Mouse (Mus musculus) cerebellum, adult (tissue): ENCODE data around the gene Smoc2.

Experiments
- ATAC-seq: cut with Nextera tagmentation; 2 replicates; pipeline ENCODE4 v1.9.2; 2017; ENCODE audit warnings: mild to moderate bottlenecking, moderate library complexity, mixed read lengths; ENCODE audit not compliant: insufficient number of reproducible peaks, low FRiP score, low TSS enrichment

Gene Smoc2

DNA sequence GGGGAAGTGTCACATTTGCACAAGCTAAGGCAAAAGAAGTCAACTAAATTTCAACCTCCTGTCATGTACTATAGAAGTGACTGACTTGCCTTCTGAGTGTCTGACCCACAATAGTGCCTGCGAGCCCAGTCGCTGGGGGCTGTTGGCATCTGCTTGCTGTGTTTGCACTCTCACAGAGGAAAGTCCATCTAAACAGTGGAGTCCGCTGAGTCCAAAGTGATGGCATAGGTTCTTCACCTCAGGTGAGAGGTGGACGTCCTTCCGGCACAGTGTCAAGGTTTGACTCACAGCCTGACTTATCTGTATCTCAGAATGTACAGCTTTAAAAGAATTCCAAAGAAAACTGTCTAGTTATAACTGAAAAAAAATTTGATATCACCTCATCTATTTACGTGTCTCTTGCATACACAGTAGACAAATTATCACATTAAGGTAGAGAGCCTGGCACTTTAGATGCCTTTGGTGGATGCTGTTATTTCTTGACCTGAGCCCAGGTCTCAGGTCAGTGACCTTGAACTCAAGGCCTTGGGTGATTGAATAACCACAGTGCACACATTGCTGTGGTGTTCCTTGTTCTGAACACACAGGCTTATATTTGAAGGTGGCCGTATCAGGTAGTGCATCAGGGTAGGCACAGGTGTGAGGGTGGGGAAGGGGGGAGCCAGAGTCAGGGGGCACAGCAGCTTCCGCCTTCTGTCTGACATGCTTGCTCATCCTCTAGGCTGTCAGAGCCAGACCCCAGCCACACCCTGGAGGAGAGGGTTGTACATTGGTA is 119.5 kb downstream of the Smoc2 start:
- no peak for ATAC-seq

DNA sequence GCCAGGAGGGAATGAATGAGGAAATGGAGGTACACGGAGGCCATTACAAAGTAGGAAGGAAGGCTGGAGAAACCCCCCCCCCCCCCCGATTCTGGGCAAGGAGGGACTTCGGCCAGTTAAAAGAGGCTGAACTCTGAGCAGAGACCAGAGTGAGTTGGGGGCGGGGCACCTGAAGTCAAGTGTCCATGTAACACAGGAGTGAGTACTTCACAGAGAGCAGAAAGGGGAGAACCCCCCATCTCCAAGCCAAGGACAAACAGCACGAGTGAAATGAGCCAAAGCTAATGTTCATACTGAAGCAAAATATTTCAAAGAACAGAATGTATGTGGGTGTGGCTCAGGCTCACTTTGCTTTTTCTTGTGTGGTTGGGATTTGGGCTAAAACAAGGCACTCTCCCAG is 121.7 kb downstream of the Smoc2 start:
- no peak for ATAC-seq

DNA sequence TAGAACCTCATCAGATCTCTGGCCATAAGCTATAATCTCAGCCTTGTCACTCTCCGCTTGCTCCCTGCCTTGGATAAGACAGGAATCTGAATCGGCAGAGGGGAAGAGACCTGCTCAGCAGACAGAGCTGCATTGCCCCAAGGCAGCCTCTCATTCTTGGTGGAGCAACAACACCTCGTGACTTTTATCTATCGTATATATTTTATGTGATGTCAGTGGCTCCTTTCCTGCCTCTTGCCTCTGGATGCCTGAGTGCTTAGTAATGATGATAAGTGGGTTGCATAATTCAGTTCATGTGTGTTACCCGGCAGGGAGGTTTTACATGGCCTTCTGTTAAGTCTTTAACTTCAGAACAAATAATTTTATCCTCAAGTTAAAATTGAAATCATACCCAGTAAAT is 128.6 kb downstream of the Smoc2 start:
- ATAC-seq = no peak

DNA sequence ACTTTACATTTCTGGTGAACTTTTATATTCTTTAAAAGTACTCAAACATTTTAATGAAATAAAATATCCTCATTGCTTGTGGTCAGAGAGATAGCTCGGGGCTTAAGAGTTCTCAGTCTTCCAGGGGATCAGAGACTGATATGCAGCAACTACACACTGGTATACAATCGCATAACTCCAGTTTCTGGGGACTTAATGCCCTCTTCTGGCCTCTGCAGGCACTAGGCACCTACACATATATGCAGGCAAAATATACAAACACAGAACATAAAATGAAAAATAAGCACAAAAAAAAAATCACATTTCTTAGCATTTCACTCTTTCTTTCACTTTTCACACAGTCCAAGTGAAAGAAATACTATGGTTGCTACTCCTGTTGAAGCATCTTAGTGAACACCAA is 133.2 kb downstream of the Smoc2 start:
- ATAC-seq = no peak

DNA sequence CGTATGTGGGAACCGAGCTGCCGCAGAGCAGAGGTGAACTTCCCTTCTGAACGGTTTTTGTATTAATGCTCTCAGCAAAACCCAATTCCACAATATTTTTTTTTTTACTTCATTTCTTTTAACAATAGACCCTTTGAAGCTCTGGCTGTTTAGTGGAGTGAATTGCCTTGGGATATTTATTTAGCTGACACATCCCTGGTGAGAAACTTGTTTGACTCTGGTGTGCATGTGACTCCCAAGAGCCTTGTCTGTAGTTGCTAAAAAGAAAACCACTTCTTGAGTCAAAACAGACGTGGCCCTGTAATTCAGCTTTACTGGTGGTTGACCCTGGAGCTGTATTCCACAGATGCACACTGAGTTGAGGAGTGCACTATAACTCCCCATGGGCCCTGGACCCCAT is 135.2 kb downstream of the Smoc2 start:
- ATAC-seq = no peak

DNA sequence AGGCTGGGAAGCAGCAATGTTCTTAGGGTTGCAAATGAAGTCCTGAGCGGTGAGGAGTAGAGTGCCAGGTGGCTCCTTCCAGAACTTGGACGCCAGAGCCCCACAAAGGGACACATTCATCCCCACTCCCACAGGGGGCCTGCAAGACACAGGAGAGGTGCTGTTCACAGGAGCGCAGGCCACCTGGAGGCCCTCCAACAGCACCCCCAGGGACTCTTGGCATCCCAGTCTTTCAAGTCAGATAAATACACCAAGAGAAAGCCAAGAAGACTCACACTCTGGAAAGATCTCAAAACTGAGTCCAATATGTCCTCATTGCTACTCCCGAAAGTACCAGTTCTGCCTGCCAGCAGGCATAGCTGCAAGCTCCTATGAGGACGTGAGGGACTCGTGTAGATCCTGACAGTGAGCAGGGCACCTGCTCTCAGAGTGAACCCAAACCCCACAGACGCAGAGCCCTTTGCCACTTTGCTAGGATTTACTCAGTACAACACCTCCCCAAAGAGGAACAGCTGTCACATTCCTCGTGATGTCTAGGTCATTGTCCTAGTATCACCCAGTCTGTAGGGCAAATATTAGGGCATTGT is 141.2 kb downstream of the Smoc2 start:
- ATAC-seq = 0 out of 2 replicates have a peak, but pooled peaks have one; percentile 41

DNA sequence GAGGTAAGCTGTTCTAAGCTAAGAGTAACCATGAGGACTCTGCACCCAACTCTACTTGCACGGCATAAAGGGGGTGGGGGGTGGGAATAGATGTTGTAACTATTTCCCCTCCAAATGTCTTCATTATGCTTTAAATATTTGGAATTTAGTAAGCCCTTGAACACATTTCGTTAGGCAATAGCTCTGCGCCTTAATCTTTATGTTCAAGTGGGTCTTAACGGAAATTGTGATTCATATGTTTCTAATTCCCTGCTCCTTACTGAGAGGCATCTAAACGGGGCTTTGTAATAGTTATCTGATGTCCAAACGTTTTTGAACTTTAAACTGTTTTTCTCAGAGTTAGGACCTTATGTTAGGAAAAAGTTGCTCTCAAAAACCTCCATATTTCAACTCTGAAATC is 147.2 kb downstream of the Smoc2 start:
- no peak for ATAC-seq

DNA sequence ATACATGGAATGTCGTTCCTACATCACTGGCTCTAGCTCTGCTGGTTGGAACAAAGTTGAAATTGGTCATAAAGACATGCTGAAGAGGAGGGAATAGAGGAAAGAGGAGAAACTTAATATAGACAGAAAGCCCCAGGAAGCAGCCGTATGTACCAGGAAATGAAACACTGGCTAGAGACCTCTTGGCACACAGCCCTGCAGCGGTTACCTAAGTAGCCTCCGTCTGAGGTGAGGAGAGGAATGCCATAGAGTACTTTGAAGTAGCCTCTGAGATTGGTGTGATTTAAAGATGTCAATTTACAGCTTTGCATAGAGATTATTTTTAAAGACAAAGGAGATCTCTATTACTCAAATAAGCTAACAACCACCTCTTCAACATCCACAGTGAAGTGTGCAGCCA is 155.4 kb downstream of the Smoc2 start:
- ATAC-seq = no peak

DNA sequence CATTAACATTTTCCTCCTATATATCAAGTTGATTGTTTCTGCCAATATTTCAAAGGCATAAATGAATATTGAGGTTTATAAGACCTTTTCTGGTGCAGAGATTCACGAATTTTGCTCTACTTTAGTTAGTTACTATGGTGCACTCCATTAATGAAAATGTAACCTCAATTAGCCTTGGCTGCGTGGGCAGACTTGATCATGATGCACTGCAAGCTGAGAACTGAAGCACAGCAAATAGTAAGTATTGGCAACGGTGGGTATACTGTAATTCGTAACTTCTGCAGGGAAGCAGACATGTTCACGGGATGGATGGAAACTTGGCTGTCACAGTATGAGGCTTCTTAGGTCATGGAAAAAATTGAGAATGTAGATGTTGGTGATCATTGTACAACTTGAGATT is 166.3 kb downstream of the Smoc2 start:
- no peak for ATAC-seq

DNA sequence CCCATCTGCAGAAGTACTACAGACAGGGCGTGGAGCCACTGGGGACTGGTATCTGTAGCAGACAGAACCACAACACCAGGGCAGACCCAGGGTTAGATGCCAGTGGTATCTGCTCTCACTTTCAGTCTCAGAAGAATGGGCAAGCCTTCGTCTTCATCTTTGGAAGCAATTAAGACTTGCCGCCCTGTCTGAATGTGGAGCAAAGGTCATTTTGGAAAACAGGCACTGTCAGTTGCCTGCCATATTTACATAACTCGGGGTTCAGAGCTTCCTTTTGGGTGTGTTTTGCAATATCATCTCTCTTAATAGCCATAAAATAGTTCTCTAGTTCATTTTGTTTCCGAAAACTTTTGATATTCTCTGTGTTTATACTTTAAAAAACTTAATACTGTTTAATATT is 168.0 kb downstream of the Smoc2 start:
- ATAC-seq = no peak
